Mouse (Mus musculus): ENCODE results near the gene Gbp9. TPM values are rescaled to one million over a fixed set of nuclear protein-coding genes. Genes with fewer than 3 reads are reported as not detected.
"Not testable (repeated sequence)": the region's sequence is repeated elsewhere in the genome, so short reads cannot be mapped to it uniquely, and the experiment has no call there.

Gene Gbp9
- 1 to 10 TPM in 1 of 2 experiments, under 1 TPM in 1; 0.88 to 1.2 TPM for total RNA-seq (2021)
- long read RNA-seq, experiment 1 = 0 reads
- long read RNA-seq, experiment 2, full-length matches to known transcripts = 1 of 1 reads
- long read RNA-seq, experiment 2, partial matches to known transcripts = 0 of 1 reads
- long read RNA-seq, experiment 2, other reads (novel, unspliced or antisense) = 0 of 1 reads

- not testable (repeated sequence) for DNase-seq (ENCODE audit: low spot score in 2 of 2)
Measured at GRCm38 (mm10) chr5:105139409-105140088, at the start of gene Gbp9, which contains the start of the genes Gbp8 and Gbp4. Gbp9 (minus strand) TSS chr5:105139539. Gbp8 (minus strand) TSS chr5:105139540. Gbp4 (minus strand) TSS chr5:105139586.

GRCm38 (mm10) chr5:105181446-105181845 is 42.1 kb upstream of the Gbp9 start:
- no peak for DNase-seq (ENCODE audit: low spot score in 2 of 2)

GRCm38 (mm10) chr5:105156582-105156981 is 17.2 kb upstream of the Gbp9 start:
- no peak for DNase-seq (ENCODE audit: low spot score in 2 of 2)

- DNase-seq (ENCODE audit: low spot score in 2 of 2) = no peak
Measured at GRCm38 (mm10) chr5:105154049-105154448, 14.7 kb upstream of the Gbp9 start.

GRCm38 (mm10) chr5:105148062-105148461 is 8.7 kb upstream of the Gbp9 start:
- DNase-seq (ENCODE audit: low spot score in 2 of 2) = not testable (repeated sequence)

GRCm38 (mm10) chr5:105146447-105146846 is 7.1 kb upstream of the Gbp9 start:
- no peak for DNase-seq (ENCODE audit: low spot score in 2 of 2)

GRCm38 (mm10) chr5:105145731-105146130 is 6.4 kb upstream of the Gbp9 start:
- not testable (repeated sequence) for DNase-seq (ENCODE audit: low spot score in 2 of 2)

- not testable (repeated sequence) for DNase-seq (ENCODE audit: low spot score in 2 of 2)
Measured at GRCm38 (mm10) chr5:105140089-105140810, 911 bp upstream of the Gbp9 start.

GRCm38 (mm10) chr5:105138906-105139305 is 433 bp downstream of the Gbp9 start:
- no peak for DNase-seq (ENCODE audit: low spot score in 2 of 2)

GRCm38 (mm10) chr5:105136706-105137304 is 2.5 kb downstream of the Gbp9 start:
- not testable (repeated sequence) for DNase-seq (ENCODE audit: low spot score in 2 of 2)

GRCm38 (mm10) chr5:105121731-105122130 is 17.6 kb downstream of the Gbp9 start:
- DNase-seq (ENCODE audit: low spot score in 2 of 2) = peak in 1 of 2 experiments; percentile 24

- no peak for DNase-seq (ENCODE audit: low spot score in 2 of 2)
Measured at GRCm38 (mm10) chr5:105115740-105116139, 23.6 kb downstream of the Gbp9 start.

GRCm38 (mm10) chr5:105114696-105115095 is 24.6 kb downstream of the Gbp9 start:
- no peak for DNase-seq (ENCODE audit: low spot score in 2 of 2)

- no peak for DNase-seq (ENCODE audit: low spot score in 2 of 2)
Measured at GRCm38 (mm10) chr5:105113656-105114055, 25.7 kb downstream of the Gbp9 start.

- DNase-seq (ENCODE audit: low spot score in 2 of 2) = peak in 1 of 2 experiments; percentile 14
Measured at GRCm38 (mm10) chr5:105110271-105110852, 29.0 kb downstream of the Gbp9 start.

- not testable (repeated sequence) for DNase-seq (ENCODE audit: low spot score in 2 of 2)
Measured at GRCm38 (mm10) chr5:105109775-105110174, 29.6 kb downstream of the Gbp9 start.

- DNase-seq (ENCODE audit: low spot score in 2 of 2) = not testable (repeated sequence)
Measured at GRCm38 (mm10) chr5:105105689-105106088, 33.6 kb downstream of the Gbp9 start.

- DNase-seq (ENCODE audit: low spot score in 2 of 2) = no peak
Measured at GRCm38 (mm10) chr5:105081900-105082299, 57.4 kb downstream of the Gbp9 start.

GRCm38 (mm10) chr5:105068356-105068755 is 71.0 kb downstream of the Gbp9 start:
- not testable (repeated sequence) for DNase-seq (ENCODE audit: low spot score in 2 of 2)

GRCm38 (mm10) chr5:105064443-105064842 is 74.9 kb downstream of the Gbp9 start:
- not testable (repeated sequence) for DNase-seq (ENCODE audit: low spot score in 2 of 2)

- no peak for DNase-seq (ENCODE audit: low spot score in 2 of 2)
Measured at GRCm38 (mm10) chr5:105063321-105063720, 76.0 kb downstream of the Gbp9 start.
